In the genomic region with DNA sequence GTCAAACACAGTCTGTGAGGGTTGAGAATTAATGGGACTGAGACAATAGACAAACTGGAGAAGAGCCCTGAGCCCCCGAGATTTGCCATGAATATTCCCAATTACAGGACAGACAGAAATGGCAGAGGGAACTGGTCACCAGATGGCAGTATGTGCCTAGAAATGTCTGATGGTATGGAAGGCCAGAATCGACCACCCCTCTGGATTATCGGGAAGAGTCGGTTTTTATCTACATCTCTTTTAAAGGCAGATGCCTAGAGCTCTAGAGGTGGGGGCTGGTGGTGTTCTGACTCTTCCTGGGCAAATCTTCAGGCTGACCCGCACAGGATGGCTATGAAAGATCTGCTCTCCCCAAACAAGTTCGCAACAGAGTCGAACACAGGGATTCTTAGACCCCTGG, we compare ENCODE assay signal across 10 mouse cellular contexts. TPM values are rescaled to one million over a fixed set of nuclear protein-coding genes. Genes with fewer than 3 reads are reported as not detected.
A peak's percentile ranks its signal among the peaks of the same experiment; 100 is the strongest.
DNase-seq lines count a peak whose midpoint lies in the region; ATAC-seq and TF ChIP-seq lines count a peak whose summit lies in the region.
"Had no signal": no experiment of that assay in that cellular context is flagged by ENCODE, and none has a peak within 500 bp of the region (broad histone marks: within the 10 kb centered on the region; RNA-seq: fewer than 3 reads in every experiment).

No protein-coding gene starts in this region.

- 27% methylated on average over 7 of the region's 7 CpGs for WGBS in lung, adult 2 months
- WGBS in forebrain, embryonic 15.5 days, result 21% methylated on average over 7 of the region's 7 CpGs
- 27% methylated on average over 7 of the region's 7 CpGs for WGBS in lung, postnatal 0 days

- no peaks in the 10 kb centered on the region for H3K4me1 ChIP-seq in lung, adult 2 months (ENCODE audit: control insufficient read depth, insufficient read depth, low read length)
- peaks cover 2% of the 10 kb centered on the region for H3K4me1 ChIP-seq in forebrain, embryonic 15.5 days
- H3K4me1 ChIP-seq in lung, postnatal 0 days (ENCODE audit: insufficient read depth, low read depth, low read length), result no peaks in the 10 kb centered on the region
- H3K4me1 ChIP-seq: limb, embryonic 13.5 days; stomach, embryonic 15.5 days had no signal

- no peak for TF ChIP-seq EP300 in lung, postnatal 0 days (IDR thresholded peaks at IDR 0.05)

- no peaks in the 10 kb centered on the region; the same call in 1 of the 2 replicates for H3K27me3 ChIP-seq in forebrain, embryonic 15.5 days
- H3K27me3 ChIP-seq in lung, postnatal 0 days (replicated peaks; ENCODE audit: insufficient read depth, low read length), result no peaks in the 10 kb centered on the region

- no peak overlapping the region for H3K27ac ChIP-seq in forebrain, embryonic 15.5 days (replicated peaks)
- no peak overlapping the region for H3K27ac ChIP-seq in lung, postnatal 0 days (ENCODE audit: low read length)
- H3K27ac ChIP-seq: limb, embryonic 13.5 days; stomach, embryonic 15.5 days had no signal

- no peak for ATAC-seq in cerebellum, adult (ENCODE audit: insufficient number of reproducible peaks, low FRiP score, low TSS enrichment)
- peak; percentile 62 for ATAC-seq in forebrain, embryonic 15.5 days (replicated peaks)
- ATAC-seq in lung, postnatal 0 days, result no peak

- TF ChIP-seq CTCF in lung, adult 2 months (IDR thresholded peaks at IDR 0.05; ENCODE audit: insufficient read depth, low read length), result 0 out of 2 replicates have a peak, but pooled peaks have one; percentile 21
- peak; percentile 73 for TF ChIP-seq CTCF in lung, postnatal 0 days (IDR thresholded peaks at IDR 0.05)

- H3K9me3 ChIP-seq in forebrain, embryonic 15.5 days, result no peaks in the 10 kb centered on the region
- no peaks in the 10 kb centered on the region for H3K9me3 ChIP-seq in lung, postnatal 0 days (ENCODE audit: low read length)
- H3K9me3 ChIP-seq: limb, embryonic 13.5 days; stomach, embryonic 15.5 days had no signal

- no peak for TF ChIP-seq POLR2A in lung, adult 2 months (IDR thresholded peaks at IDR 0.05; ENCODE audit: borderline replicate concordance, extremely low read depth, low read depth, low read length)

- peak; percentile 27 to 38 for DNase-seq in cerebellum, adult 18-20 months
- no peak for DNase-seq in lung, adult 2 months
- no peak for DNase-seq in lung, adult 18-20 months
- DNase-seq in lung, postnatal 0 days (ENCODE audit: low spot score), result peak; percentile 52
- DNase-seq in yolk sac, embryonic 10.5 days (ENCODE audit: low spot score), result peak; percentile 26
- DNase-seq in adrenal gland, postnatal 36 days, result no peak

- no peak overlapping the region for H3K9ac ChIP-seq in forebrain, embryonic 15.5 days (replicated peaks)
- H3K9ac ChIP-seq in lung, postnatal 0 days (replicated peaks; ENCODE audit: low read depth), result no peak overlapping the region
- H3K9ac ChIP-seq: limb, embryonic 13.5 days; stomach, embryonic 15.5 days had no signal

- 0 out of 2 replicates have a peak overlapping the region, but pooled peaks have one; percentile 10 for H3K4me2 ChIP-seq in forebrain, embryonic 15.5 days (replicated peaks)
- no peak overlapping the region for H3K4me2 ChIP-seq in lung, postnatal 0 days (replicated peaks; ENCODE audit: low read depth, low read length)
- H3K4me2 ChIP-seq: limb, embryonic 13.5 days; stomach, embryonic 15.5 days had no signal

- H3K4me3 ChIP-seq in lung, adult 2 months (replicated peaks; ENCODE audit: extremely low read depth, low read depth, low read length), result no peak overlapping the region
- H3K4me3 ChIP-seq in forebrain, embryonic 15.5 days, result no peak overlapping the region
- H3K4me3 ChIP-seq in lung, postnatal 0 days (ENCODE audit: low read depth, low read length), result no peak overlapping the region
- H3K4me3 ChIP-seq: limb, embryonic 13.5 days; stomach, embryonic 15.5 days had no signal

- no peaks in the 10 kb centered on the region for H3K36me3 ChIP-seq in forebrain, embryonic 15.5 days
- no peaks in the 10 kb centered on the region for H3K36me3 ChIP-seq in lung, postnatal 0 days (ENCODE audit: insufficient read depth, low read length)
- H3K36me3 ChIP-seq: limb, embryonic 13.5 days; stomach, embryonic 15.5 days had no signal

RNA-seq across cellular contexts. Expression of gene Pum3, which starts 17.9 kb away (rescaled TPM):
- 10.3 and 18.9 TPM in 2 replicates for polyA plus RNA-seq in lung, adult 2 months (2012; rRNA removed)
- polyA plus RNA-seq in forebrain, embryonic 15.5 days (2015; fragmentation: Nextera tagmentation; extraction: Ambion mirVana), result 65.7 and 76.5 TPM in 2 replicates
- 41.1 and 47.9 TPM in 2 replicates for polyA plus RNA-seq in lung, postnatal 0 days (2015; fragmentation: Nextera tagmentation; extraction: Ambion mirVana)
- 100 to 1,000 TPM in 1 of 2 experiments, 10 to 100 TPM in 1; 100.0 to 130 TPM for total RNA-seq in adrenal gland, postnatal 36 days (2021)

Comparison
In these comparisons a context has a peak if more than half of its experiments do, and no peak if none do; other contexts are left out.
1. DNase-seq: peak in cerebellum, adult 18-20 months (2 of 2), lung, postnatal 0 days (single experiment) and yolk sac, embryonic 10.5 days (single experiment); none in lung, adult 2 months (single experiment), lung, adult 18-20 months (0 of 2) and adrenal gland, postnatal 36 days (0 of 2).